Mouse (Mus musculus) limb, embryonic 11.5 days (tissue): ENCODE data around the gene A730061H03Rik. TPM values are rescaled to one million over a fixed set of nuclear protein-coding genes. Genes with fewer than 3 reads are reported as not detected.
A peak's percentile ranks its signal among the peaks of the same experiment; 100 is the strongest.

ENCODE experiments used
- ATAC-seq: fragments of 200-750 bp; cut with Nextera tagmentation; 2 replicates; pipeline ENCODE4 v1.8.0; 2017; ENCODE audit warnings: low read depth; ENCODE audit not compliant: insufficient number of reproducible peaks, low FRiP score, low TSS enrichment
- DNase-seq: peaks from one replicate; pipeline ENCODE4 v3.0.0-alpha.2; 2015; ENCODE audit warnings: low spot score
- H3K27ac ChIP-seq: fragments of 300-500 bp; sonication (generic); replicated peaks from 2 replicates; pipeline ENCODE4 v1.5.1; 2014; ENCODE audit warnings: low read depth, mild to moderate bottlenecking, low read length
- H3K27me3 ChIP-seq: fragments of 300-500 bp; sonication (generic); 2 replicates; pipeline ENCODE4 v1.6.1; 2014; ENCODE audit warnings: mild to moderate bottlenecking, low read length, mixed read lengths; ENCODE audit not compliant: control insufficient read depth, insufficient read depth
- H3K36me3 ChIP-seq: fragments of 300-500 bp; sonication (generic); 2 replicates; pipeline ENCODE4 v1.6.1; 2014; ENCODE audit warnings: mild to moderate bottlenecking, low read length, moderate library complexity, mixed read lengths; ENCODE audit not compliant: control insufficient read depth, insufficient read depth
- H3K4me1 ChIP-seq: fragments of 300-500 bp; sonication (generic); 2 replicates; pipeline ENCODE4 v1.6.1; 2014; ENCODE audit warnings: low read length, mixed read lengths; ENCODE audit not compliant: control insufficient read depth, insufficient read depth
- H3K4me2 ChIP-seq: fragments of 300-500 bp; sonication (generic); 2 replicates; pipeline ENCODE4 v1.6.1; 2014; ENCODE audit warnings: low read depth, mild to moderate bottlenecking, moderate library complexity; ENCODE audit not compliant: severe bottlenecking
- H3K4me3 ChIP-seq: fragments of 300-500 bp; sonication (generic); 2 replicates; pipeline ENCODE4 v1.5.1; 2014; ENCODE audit warnings: low read depth, low read length
- H3K9ac ChIP-seq: fragments of 300-500 bp; sonication (generic); 2 replicates; pipeline ENCODE4 v1.6.1; 2014; ENCODE audit warnings: mild to moderate bottlenecking, low read length
- H3K9me3 ChIP-seq: fragments of 300-500 bp; sonication (generic); 2 replicates; pipeline ENCODE4 v1.6.1; 2016; ENCODE audit warnings: low read length; ENCODE audit not compliant: control insufficient read depth
- WGBS: fragments of 180-500 bp; shearing (Covaris S2); extraction: QIAGEN DNeasy Blood & Tissue Kit; methylation state at CpG from one replicate; pipeline ENCODE4 v1.1.7; 2014; 5-methylcytosine and 5-hydroxymethylcytosine counted together
- polyA plus RNA-seq: library from polyadenylated mRNA; unstranded; fragments of >200 nt; fragmentation: Nextera tagmentation; extraction: Ambion mirVana; gene quantifications from 2 replicates; pipeline ENCODE4 v1.2.1, GENCODE M21; 2014

The A730061H03Rik gene
- polyA plus RNA-seq, 1 experiment from 2014 or later, result 0.79 TPM

DNA sequence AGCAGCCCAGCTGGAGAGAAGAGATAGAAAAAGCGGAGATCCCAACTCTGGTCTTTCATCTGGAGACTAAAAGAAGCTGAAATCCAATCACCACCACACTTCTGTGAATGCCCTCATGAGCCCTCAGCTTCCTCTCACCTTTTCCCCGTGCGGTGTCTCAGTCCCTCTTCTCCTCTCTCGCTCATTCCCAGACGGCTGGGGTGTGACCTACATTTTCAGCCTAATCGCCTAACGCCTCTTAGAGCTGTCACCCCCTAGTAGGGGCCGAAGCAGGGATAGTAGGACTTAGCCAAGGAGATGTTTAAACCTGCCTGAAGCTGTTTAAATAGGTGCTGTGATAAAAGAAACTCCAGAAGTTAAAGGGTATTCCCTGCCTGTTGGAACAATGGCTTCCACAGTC is 35.4 kb downstream of the A730061H03Rik start, which contains the start of gene Nrl:
TSS of gene Nrl (minus strand) at position 197 of the 400 bp plus-strand sequence.
- no peak within 1 kb of the TSS for H3K9ac ChIP-seq
- no peak within 1 kb of the TSS for H3K4me2 ChIP-seq
- DNase-seq (no peak), ATAC-seq (no peak)
- H3K27ac ChIP-seq, result no peak within 1 kb of the TSS
- no peak within 1 kb of the TSS for H3K4me3 ChIP-seq
- H3K36me3 ChIP-seq, result no peaks in the 10 kb centered on the region
- H3K27me3 ChIP-seq, result peaks cover 20% of the 10 kb centered on the region
- H3K9me3 ChIP-seq, result no peaks in the 10 kb centered on the region
- H3K4me1 ChIP-seq, result no peaks in the 10 kb centered on the region
- 15% methylated on average over 8 of the region's 8 CpGs for WGBS

DNA sequence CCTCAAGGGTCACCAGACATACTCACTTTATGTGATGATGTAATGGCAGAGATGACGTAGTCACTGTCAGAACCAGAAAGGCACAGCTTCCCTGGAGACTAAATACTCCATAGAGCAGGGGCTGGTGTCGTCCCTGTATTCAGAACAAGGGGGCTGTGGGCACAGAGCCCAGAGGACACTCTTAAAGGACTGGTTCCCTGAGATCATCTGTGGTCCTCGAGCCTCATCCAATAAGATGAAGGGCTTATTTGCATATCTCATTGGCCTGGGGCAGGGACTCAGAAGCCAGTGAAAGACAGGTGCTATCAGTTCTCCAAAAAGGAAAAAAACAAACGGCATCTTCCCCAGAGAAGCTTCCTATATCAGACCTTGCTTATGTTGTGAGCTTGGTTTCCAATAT is 36.1 kb downstream of the A730061H03Rik start:
- no peaks in the 10 kb centered on the region for H3K9me3 ChIP-seq
- no peak for DNase-seq
- H3K4me3 ChIP-seq, result no peak overlapping the region
- H3K27me3 ChIP-seq, result peaks cover 20% of the 10 kb centered on the region
- H3K27ac ChIP-seq, result no peak overlapping the region
- no peaks in the 10 kb centered on the region for H3K4me1 ChIP-seq
- H3K4me2 ChIP-seq, result no peak overlapping the region
- no peak for ATAC-seq
- H3K36me3 ChIP-seq, result no peaks in the 10 kb centered on the region
- no peak overlapping the region for H3K9ac ChIP-seq
- 63% methylated on average over 4 of the region's 4 CpGs for WGBS

DNA sequence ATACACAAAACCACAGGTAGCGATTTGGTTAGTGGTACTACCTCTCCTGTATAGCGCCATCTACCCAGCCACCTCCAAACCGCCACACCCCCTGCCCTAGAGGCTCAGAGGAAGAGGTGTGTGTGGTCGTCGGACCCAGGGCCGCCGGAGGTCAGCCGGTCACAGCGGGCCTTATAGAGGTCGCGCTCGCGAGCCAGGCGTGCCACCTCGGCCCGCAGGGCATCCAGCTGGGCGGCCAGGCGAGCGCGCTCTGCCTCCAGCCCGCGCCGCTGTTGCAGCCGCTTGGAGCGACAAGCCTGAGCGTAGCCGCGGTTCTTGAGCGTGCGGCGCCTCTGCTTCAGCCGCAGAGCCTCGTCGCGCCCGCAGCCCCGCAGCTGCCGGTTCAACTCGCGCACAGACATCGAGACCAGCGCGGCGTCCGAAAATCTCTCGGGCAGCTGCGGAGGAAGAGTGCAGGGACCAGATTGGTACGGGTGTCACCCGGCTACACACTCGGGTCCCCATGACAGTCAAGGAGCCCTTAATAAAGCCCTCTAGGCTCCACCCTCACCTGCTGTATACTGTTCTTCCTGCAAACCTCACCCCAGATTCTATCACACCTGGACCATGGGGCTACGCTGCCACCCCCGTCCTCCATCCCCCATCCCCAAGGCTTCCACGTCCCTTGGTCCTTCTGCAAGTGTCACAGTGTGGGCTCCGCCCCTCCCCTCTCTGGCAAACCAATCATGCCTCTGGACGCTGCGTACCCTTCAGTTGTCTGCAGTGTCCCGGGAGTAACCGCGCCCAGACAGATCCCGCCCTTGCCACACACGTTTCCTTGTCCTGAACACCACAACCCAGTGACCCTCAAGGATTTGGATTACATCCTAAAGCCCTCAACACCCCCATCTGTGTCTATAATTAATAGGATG is 39.5 kb downstream of the A730061H03Rik start:
- DNase-seq, result peak; percentile 55
- Histone ChIP-seq H3K4me1 (no peaks in the 10 kb centered on the region), H3K27me3 (peaks cover 20% of the 10 kb centered on the region), H3K9ac (no peak overlapping the region), H3K27ac (no peak overlapping the region), H3K4me2 (peak overlapping the region; percentile 84), H3K36me3 (no peaks in the 10 kb centered on the region), H3K9me3 (no peaks in the 10 kb centered on the region), H3K4me3 (peak overlapping the region; percentile 43)
- ATAC-seq, result peak; percentile 35; the same call in 1 of the 2 replicates
- under 1% methylated on average over 61 of the region's 61 CpGs for WGBS

DNA sequence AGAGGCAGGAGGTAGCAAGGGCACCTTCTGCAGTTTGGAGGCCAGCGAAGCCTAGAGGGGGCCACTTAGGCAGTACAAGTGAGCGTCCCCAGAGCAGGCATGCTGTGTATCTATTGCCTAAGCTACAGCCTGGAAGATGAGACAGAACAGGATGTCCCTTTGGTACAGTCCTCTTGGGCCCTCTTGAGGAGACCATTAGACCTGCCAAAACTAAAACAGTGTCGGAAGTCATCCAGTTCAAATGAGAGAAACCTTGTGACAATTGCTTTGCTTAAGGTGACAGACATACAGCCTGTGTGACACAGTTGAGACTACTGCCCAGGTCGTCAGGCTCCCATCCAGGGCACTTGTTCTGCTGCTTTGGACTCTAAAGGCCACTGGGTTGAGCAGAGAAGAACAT is 40.6 kb downstream of the A730061H03Rik start:
- DNase-seq, result no peak
- Histone ChIP-seq H3K9me3 (no peaks in the 10 kb centered on the region), H3K9ac (no peak overlapping the region), H3K4me3 (no peak overlapping the region), H3K36me3 (no peaks in the 10 kb centered on the region), H3K27ac (no peak overlapping the region), H3K4me2 (no peak overlapping the region), H3K4me1 (no peaks in the 10 kb centered on the region), H3K27me3 (peaks cover 20% of the 10 kb centered on the region)
- WGBS, result 62% methylated on average over 4 of the region's 4 CpGs
- ATAC-seq, result no peak

DNA sequence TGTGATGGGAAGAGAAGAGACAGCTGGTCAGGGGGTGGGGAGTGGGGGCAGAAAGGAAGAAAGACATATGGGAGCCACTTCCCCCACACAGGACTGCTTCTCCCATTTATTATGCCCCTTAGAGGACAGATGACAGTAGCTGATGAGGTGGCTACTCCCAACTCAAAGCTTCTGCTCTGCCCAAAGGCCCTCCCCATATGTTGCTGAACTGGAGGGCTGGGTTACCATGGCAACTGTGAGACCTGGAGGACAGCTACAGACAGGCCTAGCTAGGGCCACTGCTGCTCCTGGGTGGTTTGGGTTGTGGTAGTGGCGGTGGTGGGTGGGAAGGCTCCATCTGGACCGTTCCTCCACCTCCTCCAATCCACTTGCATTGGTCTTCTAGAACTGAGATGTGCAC is 41.3 kb downstream of the A730061H03Rik start:
- no peak overlapping the region for H3K4me2 ChIP-seq
- H3K36me3 ChIP-seq, result no peaks in the 10 kb centered on the region
- ATAC-seq (no peak), DNase-seq (no peak)
- no peaks in the 10 kb centered on the region for H3K4me1 ChIP-seq
- no peaks in the 10 kb centered on the region for H3K9me3 ChIP-seq
- no peak overlapping the region for H3K4me3 ChIP-seq
- H3K27ac ChIP-seq, result no peak overlapping the region
- WGBS, result 43% methylated on average over 2 of the region's 2 CpGs
- H3K27me3 ChIP-seq, result peaks cover 20% of the 10 kb centered on the region
- H3K9ac ChIP-seq, result no peak overlapping the region

DNA sequence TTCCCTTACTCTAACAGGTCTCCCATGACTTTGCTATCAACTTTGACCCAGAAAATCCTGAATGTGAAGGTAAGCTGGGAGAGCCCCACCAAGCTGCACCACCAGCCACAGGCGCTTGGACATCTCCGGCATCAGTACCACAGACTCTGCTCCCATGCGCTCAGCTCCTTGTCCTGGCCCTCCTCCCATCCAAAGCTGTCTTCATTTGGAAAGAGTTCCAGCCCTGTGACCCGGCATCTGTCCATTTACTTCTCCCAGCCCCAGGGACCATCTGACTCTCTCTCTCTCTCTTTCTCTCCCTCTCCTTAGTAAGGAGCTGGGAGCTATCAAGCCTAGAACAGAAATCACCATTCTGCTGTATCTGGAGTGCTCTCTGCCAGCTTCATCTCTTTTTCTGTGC is 44.4 kb downstream of the A730061H03Rik start:
- Histone ChIP-seq H3K4me2 (no peak overlapping the region), H3K27ac (no peak overlapping the region), H3K4me1 (no peaks in the 10 kb centered on the region), H3K36me3 (no peaks in the 10 kb centered on the region), H3K9me3 (no peaks in the 10 kb centered on the region), H3K9ac (no peak overlapping the region), H3K27me3 (peaks cover 8% of the 10 kb centered on the region), H3K4me3 (no peak overlapping the region)
- ATAC-seq, result no peak
- WGBS, result 92% methylated on average over 4 of the region's 4 CpGs
- DNase-seq, result no peak

DNA sequence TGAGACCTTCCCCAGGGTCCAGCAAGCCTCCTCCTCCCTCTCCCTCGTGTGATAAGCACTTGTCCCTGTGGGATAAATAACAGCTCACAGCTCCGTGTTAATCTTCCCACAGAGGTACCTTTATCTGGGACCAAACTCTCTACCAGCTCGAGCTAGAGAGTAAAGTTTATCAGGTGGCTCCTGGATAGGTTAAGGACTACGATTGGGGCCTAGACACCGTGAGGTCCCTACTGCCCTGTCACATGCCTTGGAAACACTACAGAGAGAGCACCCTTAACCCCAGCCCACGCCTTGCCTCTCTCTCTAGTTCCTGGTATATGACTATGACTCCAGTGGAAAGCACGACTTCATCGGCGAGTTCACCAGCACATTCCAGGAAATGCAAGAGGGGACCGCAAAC is 46.3 kb downstream of the A730061H03Rik start:
- H3K4me2 ChIP-seq, result no peak overlapping the region
- H3K27ac ChIP-seq, result no peak overlapping the region
- H3K9ac ChIP-seq, result no peak overlapping the region
- no peaks in the 10 kb centered on the region for H3K4me1 ChIP-seq
- H3K36me3 ChIP-seq, result no peaks in the 10 kb centered on the region
- WGBS, result 69% methylated on average over 10 of the region's 10 CpGs
- DNase-seq (no peak), ATAC-seq (no peak)
- no peaks in the 10 kb centered on the region for H3K9me3 ChIP-seq
- no peaks in the 10 kb centered on the region for H3K27me3 ChIP-seq
- H3K4me3 ChIP-seq, result no peak overlapping the region

DNA sequence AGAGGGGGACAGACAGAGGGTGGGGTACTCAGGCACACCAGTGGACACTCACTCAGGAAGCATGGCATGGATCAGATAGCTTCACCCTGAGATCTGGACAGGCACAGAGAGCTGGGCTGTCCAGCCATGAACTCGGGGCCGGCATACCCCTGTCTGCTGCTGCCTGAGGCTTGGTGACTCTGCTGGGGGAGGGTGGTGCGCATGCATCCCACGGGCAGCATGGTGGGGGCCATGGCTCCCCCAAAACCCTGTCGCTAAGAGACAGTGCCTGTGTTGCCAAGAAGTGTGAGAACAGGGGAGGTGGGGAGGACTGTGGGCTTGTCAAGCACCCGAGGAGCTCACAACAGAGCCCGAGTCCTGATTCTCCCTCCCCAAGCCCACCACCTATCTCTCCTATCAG is 49.2 kb downstream of the A730061H03Rik start:
- DNase-seq, result no peak
- WGBS, result 55% methylated on average over 7 of the region's 7 CpGs
- H3K9me3 ChIP-seq, result no peaks in the 10 kb centered on the region
- H3K36me3 ChIP-seq, result no peaks in the 10 kb centered on the region
- no peak overlapping the region for H3K9ac ChIP-seq
- no peak overlapping the region for H3K4me2 ChIP-seq
- H3K27me3 ChIP-seq, result no peaks in the 10 kb centered on the region
- no peak overlapping the region for H3K27ac ChIP-seq
- H3K4me3 ChIP-seq, result no peak overlapping the region
- H3K4me1 ChIP-seq, result no peaks in the 10 kb centered on the region
- ATAC-seq, result no peak
